Mouse (Mus musculus) lung, embryonic 16.5 days (tissue): Measurements from ENCODE around the gene Pigk. TPM values are rescaled to one million over a fixed set of nuclear protein-coding genes. Genes with fewer than 3 reads are reported as not detected.

ENCODE experiments used
- ATAC-seq: fragments of 200-750 bp; cut with Nextera tagmentation; 2 replicates; pipeline ENCODE4 v1.8.0; 2017; ENCODE audit warnings: low read depth, mild to moderate bottlenecking, moderate library complexity
- H3K27ac ChIP-seq: fragments of 300-500 bp; sonication (generic); 2 replicates; pipeline ENCODE4 v1.5.1; 2014; ENCODE audit warnings: mild to moderate bottlenecking, control low read depth, low read length
- H3K27me3 ChIP-seq: fragments of 300-500 bp; sonication (generic); 2 replicates; pipeline ENCODE4 v1.6.1; 2014; ENCODE audit warnings: low read depth, low read length, mixed read lengths; ENCODE audit not compliant: control insufficient read depth, insufficient read depth
- H3K36me3 ChIP-seq: fragments of 300-500 bp; sonication (generic); 2 replicates; pipeline ENCODE4 v1.6.1; 2014; ENCODE audit warnings: low read length; ENCODE audit not compliant: control insufficient read depth, insufficient read depth
- H3K4me1 ChIP-seq: fragments of 300-500 bp; sonication (generic); replicated peaks from 2 replicates; pipeline ENCODE4 v1.6.1; 2014; ENCODE audit warnings: low read length, mixed read lengths; ENCODE audit not compliant: control insufficient read depth, insufficient read depth
- H3K4me2 ChIP-seq: fragments of 300-500 bp; sonication (generic); 2 replicates; pipeline ENCODE4 v1.6.1; 2014; ENCODE audit warnings: low read depth, low read length, control low read depth
- H3K4me3 ChIP-seq: fragments of 300-500 bp; sonication (generic); 2 replicates; pipeline ENCODE4 v1.5.1; 2014; ENCODE audit warnings: mild to moderate bottlenecking, low read length, control low read depth
- H3K9ac ChIP-seq: fragments of 300-500 bp; sonication (generic); 2 replicates; pipeline ENCODE4 v1.6.1; 2014; ENCODE audit warnings: low read length, control low read depth
- H3K9me3 ChIP-seq: fragments of 300-500 bp; sonication (generic); 2 replicates; pipeline ENCODE4 v1.6.1; 2016; ENCODE audit warnings: low read length; ENCODE audit not compliant: control insufficient read depth
- WGBS: fragments of 180-500 bp; shearing (Covaris S2); extraction: QIAGEN DNeasy Blood & Tissue Kit; methylation state at CpG from one replicate; pipeline ENCODE4 v1.1.7; 2014; 5-methylcytosine and 5-hydroxymethylcytosine counted together
- polyA plus RNA-seq: library from polyadenylated mRNA; unstranded; fragments of >200 nt; fragmentation: Nextera tagmentation; extraction: Ambion mirVana; gene quantifications from 2 replicates; pipeline ENCODE4 v1.2.1, GENCODE M21; 2015

The Pigk gene
- polyA plus RNA-seq, 1 experiment from 2014 or later: 50.3 TPM

DNA sequence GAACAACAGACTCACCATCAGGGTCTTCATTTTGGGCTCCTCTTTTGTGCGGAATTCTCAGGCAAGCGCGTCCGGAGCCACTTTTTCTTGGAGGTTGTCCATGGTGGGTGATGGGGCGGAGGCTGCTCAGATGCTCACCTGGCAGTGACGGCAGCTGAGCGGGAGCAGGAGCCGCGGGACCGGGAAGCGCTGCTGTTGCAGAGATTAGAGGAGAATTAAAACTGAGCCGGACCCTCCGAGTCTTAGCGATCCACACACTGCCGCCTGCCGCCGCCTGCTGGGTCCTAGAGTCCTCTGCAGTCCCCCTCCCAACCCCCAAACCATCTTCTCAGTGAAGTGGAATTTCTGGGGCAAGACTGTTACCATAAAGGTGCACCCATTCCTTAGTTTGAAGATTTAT is 268.1 kb downstream of the Pigk start, which contains the start of gene St6galnac5:
Gene St6galnac5, minus strand, starts transcription at position 259 of the 400 bp plus-strand sequence.
- Histone ChIP-seq H3K4me3 (peak within 1 kb of the TSS; percentile 52), H3K9ac (peak within 1 kb of the TSS; percentile 52), H3K36me3 (no peaks in the 10 kb centered on the region), H3K4me2 (peak within 1 kb of the TSS; percentile 75), H3K4me1 (peaks cover 14% of the 10 kb centered on the region), H3K27me3 (peaks cover 23% of the 10 kb centered on the region), H3K27ac (no peak within 1 kb of the TSS), H3K9me3 (no peaks in the 10 kb centered on the region)
- ATAC-seq: peak; percentile 61; the same call in 1 of the 2 replicates
- WGBS: under 1% methylated on average over 17 of the region's 17 CpGs

DNA sequence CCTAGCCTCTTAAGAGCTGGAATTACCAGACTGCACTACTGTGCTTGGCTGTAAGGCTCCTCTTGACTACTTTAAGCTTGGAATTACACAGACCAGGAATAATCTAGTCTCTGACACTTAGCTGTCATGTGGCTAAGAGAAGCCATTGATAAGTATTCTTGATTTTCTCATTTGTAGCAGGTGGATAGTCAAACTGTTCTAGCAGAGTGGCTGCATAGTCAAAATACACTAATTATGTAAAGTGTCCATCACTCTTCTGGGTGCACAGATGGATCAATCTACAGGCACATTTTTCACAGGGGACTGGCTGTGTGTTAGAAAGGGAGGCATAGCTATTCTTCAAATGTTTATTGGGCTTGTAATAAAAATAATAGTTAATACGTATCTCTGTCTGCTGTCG is 276.9 kb downstream of the Pigk start:
- H3K4me3 ChIP-seq: no peak overlapping the region
- H3K36me3 ChIP-seq: no peaks in the 10 kb centered on the region
- H3K9ac ChIP-seq: no peak overlapping the region
- no peaks in the 10 kb centered on the region for H3K9me3 ChIP-seq
- H3K27ac ChIP-seq: no peak overlapping the region
- no peaks in the 10 kb centered on the region for H3K27me3 ChIP-seq
- no peak overlapping the region for H3K4me2 ChIP-seq
- ATAC-seq: no peak
- 77% methylated on average over 2 of the region's 2 CpGs for WGBS
- no peaks in the 10 kb centered on the region for H3K4me1 ChIP-seq

DNA sequence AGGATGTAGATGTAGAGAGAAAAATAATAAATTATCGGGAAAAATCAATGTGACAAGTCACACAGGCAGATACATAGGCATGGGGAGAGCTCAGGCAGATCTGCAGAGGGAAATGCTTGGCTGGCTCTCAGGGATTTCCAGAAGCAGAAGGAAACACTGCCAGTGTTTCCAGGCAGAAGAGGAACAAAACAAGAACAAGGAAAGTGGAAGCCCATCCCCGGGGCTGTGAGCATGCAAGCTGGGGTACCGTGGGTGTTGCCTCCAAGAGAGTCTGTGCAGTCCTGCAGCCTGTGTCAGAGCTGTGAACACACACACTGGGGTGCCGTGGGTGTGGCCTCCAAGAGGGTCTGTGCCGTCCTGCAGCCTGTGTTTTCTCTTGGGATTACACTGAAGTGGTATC is 279.7 kb downstream of the Pigk start:
- no peaks in the 10 kb centered on the region for H3K9me3 ChIP-seq
- no peak overlapping the region for H3K4me2 ChIP-seq
- no peaks in the 10 kb centered on the region for H3K27me3 ChIP-seq
- WGBS: 55% methylated on average over 5 of the region's 5 CpGs
- H3K4me1 ChIP-seq: peaks cover 4% of the 10 kb centered on the region; the same call in 1 of the 2 replicates
- ATAC-seq: no peak
- no peak overlapping the region for H3K27ac ChIP-seq
- H3K4me3 ChIP-seq: no peak overlapping the region
- H3K36me3 ChIP-seq: no peaks in the 10 kb centered on the region
- no peak overlapping the region for H3K9ac ChIP-seq

DNA sequence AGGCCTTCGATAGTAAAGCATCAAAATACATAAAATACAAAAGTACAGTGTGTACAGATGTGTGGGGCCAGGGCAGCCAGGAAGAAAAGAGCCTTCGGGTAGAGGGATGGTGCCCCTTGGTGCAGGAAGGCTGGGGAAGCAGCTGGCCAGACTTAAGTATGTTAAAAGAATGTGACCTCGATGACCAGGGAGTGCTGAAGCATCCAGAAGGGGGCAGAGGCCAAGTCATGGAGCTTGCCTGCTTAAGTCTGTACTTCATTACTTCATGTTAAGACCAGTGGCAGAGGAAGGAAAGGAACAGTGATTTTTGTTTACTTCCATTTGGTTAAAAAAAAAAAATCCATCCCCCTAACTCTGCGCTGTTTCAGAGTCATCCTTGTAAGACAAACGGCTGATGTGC is 284.2 kb downstream of the Pigk start:
- peaks cover 4% of the 10 kb centered on the region; the same call in 1 of the 2 replicates for H3K4me1 ChIP-seq
- ATAC-seq: no peak

DNA sequence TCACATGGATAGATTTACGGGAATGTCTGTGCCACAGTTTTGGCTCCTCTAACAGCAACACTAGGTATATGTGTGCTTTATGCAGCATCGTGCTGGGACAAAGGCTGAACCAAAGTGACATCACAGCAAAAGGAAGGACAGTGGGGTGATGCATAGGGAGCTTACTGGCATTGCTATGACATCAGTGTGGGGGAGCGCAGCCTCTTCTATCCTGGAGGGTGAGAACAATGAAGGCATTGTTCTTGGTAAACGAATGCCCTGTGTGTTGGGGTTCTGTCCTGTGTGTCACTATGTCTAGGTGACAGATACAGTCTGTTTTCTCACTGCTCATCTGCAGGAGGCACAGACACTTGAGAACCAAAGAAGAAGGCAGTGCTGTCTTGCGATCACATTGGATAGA is 285.0 kb downstream of the Pigk start:
- WGBS: 65% methylated on average over 5 of the region's 5 CpGs

More for the DNA sequence above, 284.2 kb downstream of the Pigk start:
- Histone ChIP-seq H3K4me2 (no peak overlapping the region), H3K9ac (no peak overlapping the region), H3K9me3 (no peaks in the 10 kb centered on the region), H3K27ac (no peak overlapping the region), H3K27me3 (no peaks in the 10 kb centered on the region), H3K36me3 (no peaks in the 10 kb centered on the region), H3K4me3 (no peak overlapping the region)
- WGBS: 31% methylated on average over 5 of the region's 5 CpGs

DNA sequence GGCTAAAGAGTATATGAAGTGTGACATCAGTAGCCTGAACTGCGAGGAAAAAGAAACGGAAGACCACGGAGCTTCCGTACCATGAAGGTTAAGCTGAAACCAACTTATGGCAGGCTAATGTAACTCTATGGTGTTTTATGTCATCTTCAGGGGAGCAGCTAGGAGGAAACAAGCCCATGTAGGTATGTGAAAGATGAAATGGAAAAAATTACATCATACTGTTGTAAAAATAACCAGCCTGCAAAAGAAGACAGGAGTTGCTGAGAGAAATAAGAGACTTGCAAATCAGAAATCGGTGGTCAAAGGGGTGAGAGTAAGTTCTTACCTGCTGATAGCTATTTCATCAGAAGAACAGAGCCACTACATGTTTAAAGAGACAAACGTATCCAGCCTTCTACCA is 293.0 kb downstream of the Pigk start:
- 85% methylated on average over 6 of the region's 6 CpGs for WGBS

More for the DNA sequence above, 285.0 kb downstream of the Pigk start:
- no peaks in the 10 kb centered on the region for H3K27me3 ChIP-seq
- no peak overlapping the region for H3K4me3 ChIP-seq
- H3K9ac ChIP-seq: no peak overlapping the region
- peaks cover 4% of the 10 kb centered on the region; the same call in 1 of the 2 replicates for H3K4me1 ChIP-seq
- no peak overlapping the region for H3K4me2 ChIP-seq
- no peaks in the 10 kb centered on the region for H3K9me3 ChIP-seq
- no peak for ATAC-seq
- H3K27ac ChIP-seq: no peak overlapping the region
- no peaks in the 10 kb centered on the region for H3K36me3 ChIP-seq

DNA sequence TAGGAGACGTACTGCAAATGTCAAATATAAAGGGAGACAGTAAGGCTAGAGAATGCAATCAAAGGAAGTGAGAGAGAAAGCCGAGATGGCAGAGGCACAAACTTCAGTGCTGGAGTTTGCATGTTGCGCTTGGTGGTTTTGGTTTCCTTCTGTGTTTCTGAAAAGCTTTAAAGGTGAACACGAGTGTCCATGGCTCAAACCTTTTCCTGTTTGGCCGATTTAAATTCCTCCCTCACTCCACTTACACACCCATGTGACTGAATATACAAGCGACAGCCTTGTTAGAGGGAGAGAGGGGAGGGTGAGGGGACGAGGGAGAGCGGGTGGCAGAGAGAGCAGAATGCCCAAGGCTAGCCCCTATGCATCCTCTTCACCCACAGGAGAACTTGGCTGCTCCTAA is 302.5 kb downstream of the Pigk start:
- ATAC-seq: no peak
- WGBS: 38% methylated on average over 8 of the region's 8 CpGs
- Histone ChIP-seq H3K4me3 (no peak overlapping the region), H3K27ac (no peak overlapping the region), H3K4me2 (no peak overlapping the region), H3K27me3 (no peaks in the 10 kb centered on the region), H3K9ac (no peak overlapping the region), H3K4me1 (peaks cover 10% of the 10 kb centered on the region; the same call in 1 of the 2 replicates), H3K36me3 (no peaks in the 10 kb centered on the region), H3K9me3 (no peaks in the 10 kb centered on the region)

More for the DNA sequence above, 293.0 kb downstream of the Pigk start:
- no peak overlapping the region for H3K4me3 ChIP-seq
- no peaks in the 10 kb centered on the region for H3K9me3 ChIP-seq
- no peak overlapping the region for H3K4me2 ChIP-seq
- H3K36me3 ChIP-seq: no peaks in the 10 kb centered on the region
- ATAC-seq: no peak
- H3K27ac ChIP-seq: no peak overlapping the region
- H3K27me3 ChIP-seq: no peaks in the 10 kb centered on the region
- no peaks in the 10 kb centered on the region; the same call in 1 of the 2 replicates for H3K4me1 ChIP-seq
- H3K9ac ChIP-seq: no peak overlapping the region

DNA sequence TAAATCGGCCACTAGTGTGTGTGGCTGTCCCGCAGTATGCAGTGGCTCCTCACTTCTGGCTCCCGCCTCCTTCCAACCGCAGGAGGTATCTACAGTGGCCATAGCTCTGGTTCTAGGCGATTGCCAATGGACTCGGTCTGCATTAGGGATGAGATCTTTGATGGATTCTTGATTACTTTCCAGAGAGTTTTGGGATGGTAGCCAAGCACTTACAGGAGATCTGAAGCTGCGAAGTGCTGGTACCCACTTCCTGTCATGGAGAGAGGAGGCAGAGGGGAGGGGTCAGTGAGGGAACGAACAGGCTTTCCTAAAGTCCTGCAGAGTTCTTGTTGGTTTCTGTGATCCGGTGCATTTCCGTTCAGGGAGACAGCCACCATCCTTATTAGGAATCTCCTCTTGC is 304.2 kb downstream of the Pigk start:
- WGBS: 44% methylated on average over 10 of the region's 10 CpGs
- ATAC-seq: peak; percentile 31; the same call in 1 of the 2 replicates
- no peaks in the 10 kb centered on the region for H3K9me3 ChIP-seq
- no peaks in the 10 kb centered on the region for H3K36me3 ChIP-seq
- no peak overlapping the region for H3K4me3 ChIP-seq
- H3K4me2 ChIP-seq: peak overlapping the region; percentile 32
- H3K4me1 ChIP-seq: peaks cover 10% of the 10 kb centered on the region; the same call in 1 of the 2 replicates
- H3K9ac ChIP-seq: no peak overlapping the region
- no peaks in the 10 kb centered on the region for H3K27me3 ChIP-seq
- no peak overlapping the region for H3K27ac ChIP-seq

DNA sequence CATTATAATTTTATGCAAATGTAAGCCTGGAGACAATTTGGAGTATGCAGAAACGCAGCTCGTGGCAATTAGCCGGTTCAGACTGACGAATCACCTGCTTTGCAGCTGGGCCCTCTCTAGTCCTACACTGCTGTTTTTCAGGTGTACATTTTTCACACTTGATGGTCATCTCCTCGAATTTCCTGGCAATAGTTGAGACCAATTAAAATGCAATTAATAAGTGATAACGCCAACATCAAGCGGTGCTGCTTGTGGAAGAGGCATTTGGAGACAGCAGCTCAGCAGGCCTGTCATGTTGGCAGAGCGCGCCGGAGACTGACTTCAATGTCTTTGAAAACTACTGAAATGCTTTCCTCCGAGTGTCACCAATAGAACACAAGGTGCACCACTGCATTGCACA is 310.1 kb downstream of the Pigk start:
- Histone ChIP-seq H3K36me3 (no peaks in the 10 kb centered on the region), H3K27me3 (no peaks in the 10 kb centered on the region), H3K4me2 (no peak overlapping the region), H3K4me3 (no peak overlapping the region), H3K27ac (no peak overlapping the region), H3K9ac (no peak overlapping the region), H3K4me1 (no peaks in the 10 kb centered on the region), H3K9me3 (no peaks in the 10 kb centered on the region)
- WGBS: 82% methylated on average over 11 of the region's 11 CpGs
- no peak for ATAC-seq
